Mouse (Mus musculus) layer of hippocampus, postnatal 14 days (tissue): Measurements from ENCODE around the gene Ccdc188. TPM values are rescaled to one million over a fixed set of nuclear protein-coding genes. Genes with fewer than 3 reads are reported as not detected.

Experiments used
- total RNA-seq, 2 experiments: library from RNA; stranded (reverse); gene quantifications; 2 replicates each; pipeline ENCODE4 v1.2.3; 2021

The Ccdc188 gene
- total RNA-seq, 2 experiments from 2014 or later: not detected

Other genes with a start within 250 kb of the Ccdc188 start
- under 1 TPM in 1 of 2 experiments, not detected in 1; 0.99 TPM for gene Vpreb2, start 237.5 kb upstream of the Ccdc188 start, total RNA-seq
- 10 to 100 TPM; 85.1 to 86.3 TPM for gene Dgcr6, start 165.0 kb upstream of the Ccdc188 start, total RNA-seq
- 10 to 100 TPM; 31.0 to 43.6 TPM for gene Prodh, start 127.7 kb upstream of the Ccdc188 start, total RNA-seq
- 10 to 100 TPM; 77.1 to 85.6 TPM for gene Rtn4r, start 90.2 kb upstream of the Ccdc188 start, total RNA-seq
- gene Zdhhc8, start 17.3 kb downstream of the Ccdc188 start, total RNA-seq: 10 to 100 TPM; 84.1 to 84.6 TPM
- 10 to 100 TPM; 44.6 to 61.7 TPM for gene Trmt2a, start 30.8 kb downstream of the Ccdc188 start, total RNA-seq
- gene Ranbp1, start 30.9 kb downstream of the Ccdc188 start, total RNA-seq: 100 to 1,000 TPM in 1 of 2 experiments, 10 to 100 TPM in 1; 98.3 to 104 TPM
- gene Gm49776, start 40.4 kb downstream of the Ccdc188 start, total RNA-seq: not detected
- 10 to 100 TPM; 35.9 to 44.0 TPM for gene Dgcr8, start 71.4 kb downstream of the Ccdc188 start, total RNA-seq
- 100 to 1,000 TPM; 106 to 114 TPM for gene Tango2, start 130.2 kb downstream of the Ccdc188 start, total RNA-seq
- gene Arvcf, start 130.3 kb downstream of the Ccdc188 start, total RNA-seq: 10 to 100 TPM; 43.3 to 46.4 TPM
- 10 to 100 TPM; 19.5 to 22.1 TPM for gene Txnrd2, start 208.5 kb downstream of the Ccdc188 start, total RNA-seq
- gene Comt, start 209.0 kb downstream of the Ccdc188 start, total RNA-seq: 10 to 100 TPM; 57.1 to 66.8 TPM